Mouse (Mus musculus) liver, embryonic 14.5 days (tissue): ENCODE measurements around the gene Vps9d1.

ENCODE experiments used
- CTCF ChIP-seq: IDR thresholded peaks from 2 replicates; pipeline ENCODE4 v1.5.1; 2016; ENCODE audit warnings: antibody characterized with exemption, low read depth, control low read depth
- EP300 ChIP-seq: IDR thresholded peaks from 2 replicates; pipeline ENCODE4 v1.6.1; 2016; ENCODE audit warnings: antibody characterized with exemption, low read depth

DNA sequence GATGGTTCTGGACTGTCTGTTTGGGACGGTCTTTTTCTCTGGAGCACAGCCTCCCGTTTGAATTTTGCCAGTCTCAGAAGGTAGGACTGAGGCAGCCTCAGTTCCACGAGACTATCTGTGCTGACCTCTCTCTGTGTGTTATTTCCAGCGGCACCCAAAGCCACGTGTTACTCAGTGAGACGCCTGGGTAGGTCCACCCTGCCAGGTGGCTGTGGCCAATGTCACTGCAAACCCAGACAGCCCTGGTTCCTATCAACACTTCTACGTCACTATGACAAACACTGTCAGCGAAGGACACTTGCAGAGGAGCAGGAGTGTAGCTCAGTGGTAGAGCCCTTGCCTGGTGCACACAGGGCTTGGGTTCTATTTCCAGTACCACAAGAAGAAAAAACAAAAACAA is 37.6 kb upstream of the Vps9d1 start:
- TF ChIP-seq CTCF: no peak
- no peak for TF ChIP-seq EP300
